Mouse (Mus musculus): ENCODE data around the gene Krtdap.
"Not testable (repeated sequence)": the region's sequence is repeated elsewhere in the genome, so short reads cannot be mapped to it uniquely, and the experiment has no call there.

GRCm38 (mm10) chr7:30832684-30833083 lies 45.0 kb downstream of the Krtdap start:
- not testable (repeated sequence) for TF ChIP-seq CTCF (conservative IDR thresholded peaks at IDR 0.05; ENCODE audit: low read length); NANOG (IDR thresholded peaks at IDR 0.05; ENCODE audit: borderline replicate concordance, low read length)

All from E14TG2a.4 (cell line).